Comparison of ENCODE assay signal across 8 mouse cellular contexts in genomic region chrX:20687519-20688067, GRCm38 (mm10). TPM values are rescaled to one million over a fixed set of nuclear protein-coding genes. Genes with fewer than 3 reads are reported as not detected.
DNase-seq lines count a peak whose midpoint lies in the region; ATAC-seq and TF ChIP-seq lines count a peak whose summit lies in the region.

Gene Cdk16, plus strand, starts transcription at chrX:20687954.

- DNase-seq in G1E (ENCODE audit: low spot score) = peak; percentile 73
- peak; percentile 93 for DNase-seq in cerebellum, adult 11-12 months
- peak; percentile 83 for DNase-seq in heart, postnatal 25 days (ENCODE audit: low spot score)
- DNase-seq in layer of hippocampus, adult 9-10 months (ENCODE audit: low spot score) = peak; percentile 68
- peak; percentile 11 for DNase-seq in ovary, postnatal 10 days (ENCODE audit: low spot score)
- peak; percentile 74 to 82 for DNase-seq in thymus, postnatal 10 days (ENCODE audit: low spot score in 2 of 2)

- H3K9ac ChIP-seq in forebrain, embryonic 15.5 days (replicated peaks) = peak within 1 kb of the TSS; percentile 84
- peak within 1 kb of the TSS; percentile 88 for H3K9ac ChIP-seq in lung, embryonic 16.5 days (ENCODE audit: low read length)

- no peaks in the 10 kb centered on the region for H3K27me3 ChIP-seq in G1E (ENCODE audit: insufficient read depth, low read length)
- no peaks in the 10 kb centered on the region for H3K27me3 ChIP-seq in forebrain, embryonic 15.5 days
- no peaks in the 10 kb centered on the region for H3K27me3 ChIP-seq in lung, embryonic 16.5 days (ENCODE audit: control insufficient read depth, insufficient read depth, low read depth, low read length)

- peak within 1 kb of the TSS; percentile 63 for H3K4me2 ChIP-seq in forebrain, embryonic 15.5 days (replicated peaks)
- peak within 1 kb of the TSS; percentile 73 for H3K4me2 ChIP-seq in lung, embryonic 16.5 days (ENCODE audit: low read depth, low read length)

- H3K9me3 ChIP-seq in G1E (replicated peaks) = no peaks in the 10 kb centered on the region
- no peaks in the 10 kb centered on the region for H3K9me3 ChIP-seq in forebrain, embryonic 15.5 days
- no peaks in the 10 kb centered on the region for H3K9me3 ChIP-seq in lung, embryonic 16.5 days (ENCODE audit: control insufficient read depth, low read length)

- peaks cover 26% of the 10 kb centered on the region for H3K4me1 ChIP-seq in G1E (ENCODE audit: insufficient read depth, low read depth, low read length)
- peaks cover 26% of the 10 kb centered on the region for H3K4me1 ChIP-seq in forebrain, embryonic 15.5 days
- H3K4me1 ChIP-seq in lung, embryonic 16.5 days (replicated peaks; ENCODE audit: control insufficient read depth, insufficient read depth, low read length) = peaks cover 6% of the 10 kb centered on the region

- TF ChIP-seq CTCF in G1E (IDR thresholded peaks at IDR 0.05; ENCODE audit: low read depth, low read length) = no peak

- peaks cover 39% of the 10 kb centered on the region for H3K36me3 ChIP-seq in G1E (replicated peaks)
- peaks cover 5% of the 10 kb centered on the region; the same call in 1 of the 2 replicates for H3K36me3 ChIP-seq in forebrain, embryonic 15.5 days
- H3K36me3 ChIP-seq in lung, embryonic 16.5 days (ENCODE audit: control insufficient read depth, insufficient read depth, low read length) = peaks cover 3% of the 10 kb centered on the region; the same call in 1 of the 2 replicates

- WGBS in forebrain, embryonic 15.5 days = 13% methylated on average over 16 of the region's 16 CpGs
- WGBS in lung, embryonic 16.5 days = 17% methylated on average over 16 of the region's 16 CpGs

- H3K4me3 ChIP-seq in G1E (ENCODE audit: low read depth, low read length) = peak within 1 kb of the TSS; percentile 75
- H3K4me3 ChIP-seq in forebrain, embryonic 15.5 days = peak within 1 kb of the TSS; percentile 72
- H3K4me3 ChIP-seq in lung, embryonic 16.5 days (ENCODE audit: low read length) = peak within 1 kb of the TSS; percentile 73

- intact Hi-C loops in heart, postnatal 25 days (cut with DNase I) = no loop called here

- peak; percentile 85 for ATAC-seq in G1E (ENCODE audit: extremely low read depth, insufficient number of reproducible peaks, low FRiP score, poor library complexity, severe bottlenecking)
- peak; percentile 96 for ATAC-seq in forebrain, embryonic 15.5 days (replicated peaks)
- ATAC-seq in lung, embryonic 16.5 days (ENCODE audit: low read depth) = peak; percentile 96

- H3K27ac ChIP-seq in forebrain, embryonic 15.5 days (replicated peaks) = peak within 1 kb of the TSS; percentile 96
- H3K27ac ChIP-seq in lung, embryonic 16.5 days (ENCODE audit: low read length) = peak within 1 kb of the TSS; percentile 97

RNA-seq across cellular contexts. Expression of gene Cdk16, which starts in this region (rescaled TPM):
- total RNA-seq in G1E (2014; fragmentation: Nextera tagmentation) (130 TPM in 2 replicates), G1E (2017) (34.9 and 36.4 TPM in 2 replicates)
- 67.0 and 73.3 TPM in 2 replicates for polyA plus RNA-seq in G1E (2012)
- polyA plus RNA-seq in forebrain, embryonic 15.5 days (2015; fragmentation: Nextera tagmentation; extraction: Ambion mirVana) = 133 and 137 TPM in 2 replicates
- total RNA-seq in heart, postnatal 25 days (2021) = 100 to 1,000 TPM; 133 to 152 TPM
- 95.4 and 101 TPM in 2 replicates for polyA plus RNA-seq in lung, embryonic 16.5 days (2015; fragmentation: Nextera tagmentation; extraction: Ambion mirVana)

Comparison
In these comparisons a context has a peak if more than half of its experiments do, and no peak if none do; other contexts are left out.
1. Peak in every context shown above with its lines: DNase-seq, ATAC-seq, H3K4me3 ChIP-seq and H3K27ac ChIP-seq.
2. DNase-seq: peak in every context shown above with its lines; median percentile 93 in cerebellum, adult 11-12 months; 83 in heart, postnatal 25 days; 78 in thymus, postnatal 10 days; 73 in G1E; 68 in layer of hippocampus, adult 9-10 months; 11 in ovary, postnatal 10 days.